Mouse (Mus musculus) lung, adult 2 months (tissue): ENCODE measurements around the gene Dao.

Experiments used
- CTCF ChIP-seq: fragments of 200-500 bp; IDR thresholded peaks from 2 replicates; pipeline ENCODE4 v1.5.1; 2011; ENCODE audit warnings: mild to moderate bottlenecking, low read length, control low read depth; ENCODE audit not compliant: insufficient read depth
- POLR2A ChIP-seq: fragments of 200-500 bp; IDR thresholded peaks from 2 replicates; pipeline ENCODE4 v1.6.1; 2011; ENCODE audit warnings: low read depth, mild to moderate bottlenecking, control low read depth, low read length, borderline replicate concordance; ENCODE audit errors: extremely low read depth

GRCm38 (mm10) chr5:113977309-113977708 is 26.2 kb upstream of the Dao start:
- TF ChIP-seq POLR2A, result no peak
- no peak for TF ChIP-seq CTCF
